Mouse (Mus musculus) MEL-GATA-1-ER (cell line): ENCODE data around the gene Ripk4.

Experiments used
- DNase-seq: peaks from one replicate; pipeline ENCODE4 v3.0.0-alpha.2; 2012; ENCODE audit warnings: low read depth; ENCODE audit errors: extremely low read depth

Ripk4 gene

DNA sequence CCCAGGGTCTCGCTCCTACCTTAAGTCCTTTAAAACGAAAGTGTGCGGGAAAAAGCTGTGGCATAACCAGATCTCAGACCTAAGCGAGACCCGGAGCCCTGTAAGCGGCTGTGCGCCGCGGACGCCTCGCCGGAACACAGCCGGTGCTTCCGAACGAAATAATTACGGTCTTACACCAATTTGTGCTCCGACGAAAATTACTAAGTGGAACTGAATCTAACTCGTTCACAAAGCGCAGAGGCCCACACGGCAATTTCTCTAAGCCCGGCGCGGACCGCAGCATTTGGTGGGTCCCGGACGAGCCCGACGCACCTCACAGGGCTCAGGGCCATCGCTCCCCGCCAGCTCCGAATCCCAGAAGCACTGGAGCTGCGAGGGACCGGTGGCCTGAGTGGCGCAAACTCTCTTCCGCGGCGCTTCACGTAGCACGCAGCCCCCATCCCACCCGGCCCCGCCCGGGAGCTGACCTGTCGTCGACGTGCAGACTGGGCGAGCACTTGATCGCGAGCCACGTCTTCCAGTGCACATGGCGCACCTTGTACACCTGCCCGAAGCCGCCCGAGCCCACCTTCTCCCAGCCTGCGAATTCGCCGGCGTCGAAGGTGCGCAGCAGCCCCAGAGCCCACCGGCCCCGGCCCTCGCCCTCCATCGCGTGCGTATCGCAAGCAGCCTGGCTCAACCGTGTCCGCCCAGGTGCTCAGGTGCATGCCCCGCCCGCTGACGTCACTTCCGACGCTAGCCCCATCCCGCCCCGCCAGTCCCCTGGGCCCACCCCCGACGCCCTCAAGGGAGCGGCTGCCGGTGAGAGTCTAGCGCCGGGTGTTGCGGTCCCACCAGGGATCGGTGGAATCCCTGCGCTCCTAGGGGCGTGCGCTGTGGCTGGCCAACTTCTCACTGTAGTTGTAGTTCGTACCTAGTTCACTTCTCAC, at the start of gene Ripk4:
Gene Ripk4, minus strand, starts transcription at position 727 of the 929 bp plus-strand sequence.
- no peak for DNase-seq

DNA sequence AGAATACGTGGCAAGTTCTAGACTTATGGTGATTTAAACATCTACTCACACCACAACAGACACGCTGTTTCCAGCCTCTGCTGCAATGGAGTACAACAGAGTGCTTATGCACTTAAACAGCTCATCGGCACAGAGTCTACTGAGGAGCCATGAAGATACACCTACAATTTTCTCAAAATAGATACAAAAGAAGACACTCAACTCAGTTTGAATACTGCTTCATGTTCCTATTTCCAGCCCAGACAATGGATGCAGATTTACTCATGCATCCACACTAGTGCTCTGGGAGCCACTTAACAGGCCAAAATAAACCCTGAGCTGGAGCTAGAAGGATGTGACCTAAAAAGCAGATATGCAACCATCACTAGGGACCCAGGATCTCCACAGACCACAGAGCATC, 45.3 kb upstream of the Ripk4 start:
- DNase-seq: no peak

DNA sequence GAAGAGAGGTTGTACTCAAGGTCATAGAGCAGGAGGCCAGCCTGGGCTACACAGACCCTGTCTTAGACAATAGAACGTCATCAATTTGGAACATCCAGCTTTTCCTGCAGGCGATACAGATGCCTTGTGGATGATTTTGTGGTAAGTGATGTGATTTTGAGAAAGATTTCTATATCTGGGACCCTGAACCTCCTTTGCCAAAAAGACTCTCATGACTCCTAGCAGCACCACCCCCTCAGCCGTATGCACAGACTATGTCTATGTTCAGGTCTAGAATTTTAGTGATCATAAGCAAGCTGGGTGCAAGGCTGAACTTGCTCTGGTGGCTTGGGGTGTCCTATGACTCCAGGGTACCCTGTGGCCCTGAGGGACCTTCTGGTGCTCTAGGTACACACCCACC, 42.1 kb upstream of the Ripk4 start:
- no peak for DNase-seq

DNA sequence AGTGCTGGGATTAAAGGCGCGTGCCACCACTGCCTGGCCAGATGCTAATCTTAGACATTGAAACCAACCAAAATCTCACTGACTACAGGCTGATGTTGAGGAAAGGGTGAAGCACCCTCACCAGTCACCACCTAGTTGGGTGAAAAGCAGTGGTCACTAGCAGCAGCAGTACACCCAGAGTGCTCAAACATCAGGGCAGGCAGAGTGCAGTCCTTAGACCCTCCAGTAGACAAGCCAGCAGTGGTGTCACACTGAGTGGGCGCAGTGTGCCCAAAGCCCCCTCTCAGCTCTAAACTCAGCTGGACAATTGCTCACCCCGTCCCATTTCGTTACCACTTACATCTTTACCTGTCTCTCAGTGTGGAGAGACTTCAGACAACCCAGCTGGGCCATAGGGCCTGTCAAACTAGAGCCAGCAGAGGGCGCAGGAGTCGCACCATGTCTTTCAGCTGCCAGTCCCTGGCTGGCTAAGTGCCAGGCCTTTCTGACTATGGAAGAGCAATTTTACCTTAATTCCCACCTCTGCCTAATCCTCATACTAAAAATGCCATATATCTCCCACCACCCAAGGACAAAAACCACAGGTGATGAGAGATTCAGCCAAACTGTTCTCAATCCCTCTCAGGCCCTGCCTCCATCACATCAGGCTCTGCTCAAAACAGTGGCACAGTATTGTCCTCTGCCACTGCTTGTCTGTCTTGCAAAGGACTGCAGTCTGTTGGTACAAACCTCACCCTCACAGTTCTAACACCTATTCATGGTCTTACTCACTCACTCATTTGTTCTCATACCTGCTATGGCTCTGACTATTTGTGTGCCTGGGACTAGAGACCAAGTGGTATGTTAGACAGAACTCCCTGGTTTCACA, 41.3 kb upstream of the Ripk4 start:
- peak; percentile 21 for DNase-seq

DNA sequence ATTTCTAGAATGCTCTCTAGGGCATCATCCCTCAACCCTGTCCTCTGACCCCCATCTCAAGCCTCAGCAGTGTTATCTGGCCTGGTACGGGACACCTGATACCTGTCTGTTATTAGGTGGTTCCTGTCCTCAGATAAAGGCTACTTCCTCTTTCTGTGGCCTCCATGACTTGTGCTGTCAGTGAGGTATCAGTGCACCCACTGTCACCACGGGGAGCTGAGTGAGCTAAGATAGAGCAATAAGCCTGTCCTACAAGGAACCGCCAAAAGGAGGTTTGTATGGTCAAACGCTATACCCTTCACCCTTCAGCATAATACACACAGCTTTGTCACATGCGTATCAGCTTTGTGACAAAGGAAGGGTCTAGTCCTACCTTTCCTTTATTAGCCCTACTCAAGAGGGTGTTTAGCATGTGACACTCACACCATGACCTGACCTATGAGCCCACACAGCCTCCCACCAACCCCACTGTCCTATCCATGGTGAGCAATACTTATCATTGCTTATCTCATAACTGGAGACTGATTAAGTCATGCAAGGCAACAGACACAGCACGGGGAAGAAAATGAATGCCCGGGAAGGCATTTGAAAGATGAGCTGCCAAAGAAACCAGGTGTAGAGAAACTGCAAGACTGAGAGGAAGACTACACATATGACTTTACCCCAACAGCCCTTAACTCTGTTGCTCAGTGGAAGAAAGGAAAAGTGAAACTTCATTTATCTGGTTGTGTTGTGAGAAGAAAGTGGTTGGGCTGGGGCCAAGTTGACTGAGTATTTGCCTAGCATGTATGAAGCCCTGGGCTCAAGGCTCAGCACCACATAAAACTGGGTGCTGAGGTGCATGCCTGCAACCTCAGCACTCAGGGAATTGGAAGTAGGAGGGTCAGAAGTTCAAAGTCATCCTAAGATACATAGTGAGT, 34.6 kb upstream of the Ripk4 start:
- DNase-seq: peak; percentile 86

DNA sequence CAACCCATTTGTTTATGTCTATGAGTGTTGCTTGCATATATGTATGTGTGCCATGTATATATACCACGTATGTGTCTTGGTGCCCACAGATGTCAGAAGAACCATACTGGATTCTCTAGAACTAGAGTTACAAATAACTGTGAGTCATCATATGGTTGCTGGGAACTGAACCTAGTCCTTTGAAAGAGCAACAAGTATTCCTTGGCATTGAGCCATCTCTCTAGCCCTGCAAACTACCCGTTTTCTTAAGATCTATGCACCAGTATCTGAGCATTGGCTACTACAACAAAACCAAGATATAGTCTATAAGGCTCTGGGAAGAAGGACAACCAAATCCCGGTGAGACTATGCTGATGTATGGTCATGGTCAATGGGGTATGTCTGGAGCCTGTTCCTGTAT, 33.6 kb upstream of the Ripk4 start:
- peak; percentile 38 for DNase-seq

DNA sequence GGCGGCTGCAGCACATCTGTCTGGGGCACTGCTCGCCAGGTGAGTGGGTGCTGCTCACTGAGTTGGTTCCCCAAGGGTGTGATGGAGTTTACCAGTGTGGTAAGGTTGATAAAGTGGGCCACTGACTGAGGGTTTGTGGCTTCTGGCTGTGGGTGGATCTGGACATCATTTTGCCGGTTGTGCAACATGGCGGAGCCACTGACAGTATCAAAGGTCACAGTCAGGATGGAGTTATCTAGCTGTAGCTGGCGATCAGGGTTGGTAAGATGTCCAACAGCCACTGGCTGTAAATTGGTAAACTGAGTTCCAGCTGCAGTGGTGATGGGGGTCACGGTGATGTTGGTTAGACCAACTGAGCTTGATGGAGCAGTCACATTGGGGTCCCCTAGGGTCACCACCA, 30.7 kb upstream of the Ripk4 start:
- DNase-seq: no peak

DNA sequence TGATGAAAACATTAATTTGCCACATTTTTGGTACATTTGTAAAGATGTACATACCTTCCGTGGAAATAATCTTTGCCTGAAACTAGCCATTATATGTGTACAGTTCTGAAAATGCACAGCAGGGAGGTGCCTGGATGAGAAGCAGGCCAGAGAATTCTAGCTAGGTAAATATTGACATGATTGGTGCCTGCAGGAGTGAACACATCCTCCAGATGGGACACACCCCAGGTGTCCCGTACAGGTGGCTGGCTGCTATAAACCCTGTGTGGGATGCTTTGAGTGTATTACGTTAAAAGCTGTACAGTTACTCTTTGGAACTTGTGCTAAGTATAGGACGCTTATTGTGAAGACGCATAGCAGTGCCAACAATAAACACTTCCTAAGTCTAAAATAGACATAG, 19.5 kb upstream of the Ripk4 start:
- DNase-seq: no peak

DNA sequence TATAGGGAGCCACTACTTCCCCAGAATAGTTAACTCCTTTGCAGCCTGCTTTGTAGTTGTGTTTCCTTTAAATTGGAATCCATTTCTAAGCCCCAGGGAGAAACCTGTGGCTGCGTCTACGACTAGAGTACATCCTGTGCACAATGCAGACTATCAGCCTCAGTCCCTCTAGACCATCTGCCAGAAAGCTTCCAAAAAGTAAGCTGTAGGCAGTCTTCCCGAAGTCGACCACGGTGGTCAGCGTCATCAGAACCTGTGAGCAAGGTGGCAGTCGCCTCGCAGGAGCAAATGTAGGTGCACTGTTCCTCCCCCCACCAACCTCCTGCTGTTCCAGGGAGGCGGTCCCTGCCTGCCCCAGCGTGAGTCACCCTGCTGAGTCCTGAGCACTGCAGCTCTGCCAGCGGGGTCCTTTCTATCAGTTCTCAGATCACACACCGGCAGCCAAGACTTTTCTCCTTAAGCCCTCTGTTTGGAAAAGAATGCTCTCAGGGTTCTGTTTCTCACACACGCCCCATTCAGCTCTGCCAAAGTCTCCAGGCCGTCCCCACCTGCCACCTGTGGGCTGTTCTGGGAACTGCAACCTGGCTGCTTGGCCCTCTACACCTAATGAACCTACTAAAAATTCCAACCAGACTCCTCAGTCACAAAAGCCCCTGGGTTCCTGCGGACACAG, 14.9 kb upstream of the Ripk4 start:
- peak; percentile 33 for DNase-seq

DNA sequence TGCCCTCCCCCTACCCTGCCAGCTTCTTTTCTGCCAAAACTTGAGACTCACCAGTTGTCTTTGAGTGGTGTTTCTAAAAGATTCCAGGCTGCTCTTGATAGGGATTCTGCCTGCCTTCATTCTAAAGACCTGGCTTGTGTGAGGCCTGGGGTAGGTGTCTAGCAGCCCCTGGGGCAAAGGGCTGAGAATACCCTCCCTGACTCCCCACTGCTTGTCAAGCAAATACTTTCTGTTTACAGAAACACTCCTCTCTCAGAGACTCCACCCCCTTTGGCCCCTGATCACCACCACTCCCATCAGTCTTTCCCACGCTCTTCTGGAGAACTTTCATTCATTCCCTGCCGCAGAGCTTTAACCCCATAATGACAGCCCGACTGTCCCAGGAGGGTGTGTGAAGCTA, 2.9 kb upstream of the Ripk4 start:
- DNase-seq: no peak

DNA sequence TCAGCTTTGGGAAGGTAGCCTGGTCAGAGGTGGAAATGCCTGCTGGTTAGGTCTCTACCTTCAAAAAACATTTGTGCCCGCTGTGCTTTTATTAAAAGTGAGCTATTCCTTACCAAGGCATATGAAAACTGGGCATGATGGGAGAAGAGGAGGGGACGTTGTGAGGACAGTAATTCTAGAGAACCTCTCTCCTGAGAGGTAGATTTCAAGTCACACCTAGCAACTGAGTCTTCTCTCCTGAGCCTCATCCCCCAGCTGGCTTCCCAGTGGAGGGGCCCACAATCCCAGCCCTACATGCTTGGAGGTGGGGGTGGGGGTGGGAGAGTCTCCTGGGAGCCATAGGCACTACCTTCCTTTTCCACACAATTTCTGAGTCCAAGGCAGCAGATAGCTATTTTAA, 1.0 kb upstream of the Ripk4 start:
- no peak for DNase-seq

DNA sequence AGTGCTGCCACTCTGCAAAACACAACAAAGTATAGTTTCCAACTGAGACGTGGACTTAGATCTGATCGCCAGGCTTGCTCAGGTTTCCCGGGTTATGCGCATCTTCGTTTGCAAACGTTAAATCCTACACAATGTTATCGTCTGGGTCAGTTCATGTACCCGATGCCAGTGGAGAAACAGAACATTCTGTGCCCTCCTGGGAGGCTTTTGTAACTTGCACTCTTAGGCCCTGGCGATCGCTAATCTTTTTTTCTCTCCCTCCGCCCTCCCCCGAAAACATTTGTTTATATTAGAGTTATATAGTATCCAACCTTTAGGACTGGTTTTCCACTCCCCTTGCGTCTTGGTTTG, 378 bp upstream of the Ripk4 start:
- DNase-seq: no peak

DNA sequence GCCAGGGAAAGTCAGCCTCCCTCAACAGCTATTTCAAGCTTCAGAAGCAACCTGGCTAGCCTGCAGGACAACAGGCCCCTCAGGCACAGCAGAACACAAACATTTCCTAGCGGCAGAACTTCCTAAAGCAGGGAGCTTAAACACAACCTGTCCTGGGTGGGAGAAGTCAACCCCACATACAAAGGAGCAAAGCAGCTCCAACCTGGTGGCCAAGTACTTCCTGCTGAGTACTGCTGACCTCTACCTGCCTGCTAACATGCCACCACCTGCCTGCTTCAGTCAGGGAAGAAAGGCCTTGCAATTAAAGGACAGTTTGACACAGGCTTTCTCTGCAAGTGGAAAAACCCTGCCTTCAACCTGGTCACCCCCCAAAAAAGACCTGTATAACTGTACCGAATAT, 1.8 kb downstream of the Ripk4 start:
- no peak for DNase-seq

DNA sequence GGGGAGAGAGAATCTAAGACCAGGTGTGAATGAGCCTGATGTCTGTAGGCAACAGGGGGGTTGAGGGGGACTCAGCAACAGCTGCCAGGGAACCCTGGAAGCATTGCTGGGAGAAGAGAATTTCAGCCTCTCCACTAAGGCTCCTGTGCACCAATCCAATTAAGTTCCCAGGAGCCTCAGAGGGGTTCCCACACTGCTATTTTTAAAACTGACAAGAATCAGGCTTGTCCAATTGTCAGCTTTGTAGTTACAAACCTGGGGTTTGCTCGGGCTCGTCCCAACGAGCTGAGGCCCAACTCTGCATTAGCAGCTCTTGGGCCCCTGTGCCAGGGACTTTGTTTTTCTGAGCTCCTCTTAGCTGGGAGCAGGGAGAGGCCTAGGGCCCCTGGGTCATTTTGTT, 3.9 kb downstream of the Ripk4 start:
- DNase-seq: no peak

DNA sequence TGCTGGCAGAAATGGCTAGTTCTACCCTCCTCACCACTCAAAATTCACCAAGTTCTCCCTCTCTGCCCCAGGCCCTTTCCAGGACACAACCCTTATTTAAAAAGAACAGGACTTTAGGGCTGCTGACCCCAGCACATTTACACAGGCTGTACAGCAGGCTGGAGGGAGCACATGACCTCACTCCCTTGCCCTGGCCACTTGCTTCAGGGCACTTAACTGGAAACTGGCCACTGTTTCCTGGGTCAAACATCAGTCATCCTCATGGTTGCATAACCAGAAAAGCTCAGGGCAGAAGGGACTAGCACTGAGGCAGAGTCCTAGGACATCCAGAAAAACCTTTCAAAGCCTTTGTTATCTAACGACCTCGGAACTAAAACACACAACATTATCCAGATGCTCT, 5.3 kb downstream of the Ripk4 start:
- no peak for DNase-seq

DNA sequence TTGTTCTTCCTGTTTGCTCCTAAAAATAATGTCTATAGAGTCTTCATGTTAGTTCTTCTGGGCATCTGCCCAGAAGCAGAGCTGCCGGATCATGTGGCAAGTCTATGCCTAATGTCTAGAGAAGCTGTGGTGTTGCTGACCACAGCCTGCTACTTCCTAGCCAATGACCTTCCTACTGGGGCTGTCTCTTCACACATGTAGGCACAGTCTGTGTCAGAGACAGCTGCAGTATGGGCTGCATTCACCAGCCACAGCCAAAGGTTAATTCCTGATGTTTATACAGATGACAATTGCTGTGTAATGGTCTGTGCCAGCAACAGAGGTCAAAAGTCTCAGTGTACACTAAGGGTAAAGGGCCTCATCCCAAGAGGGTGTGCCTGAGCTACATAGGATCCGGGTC, 7.1 kb downstream of the Ripk4 start:
- no peak for DNase-seq

DNA sequence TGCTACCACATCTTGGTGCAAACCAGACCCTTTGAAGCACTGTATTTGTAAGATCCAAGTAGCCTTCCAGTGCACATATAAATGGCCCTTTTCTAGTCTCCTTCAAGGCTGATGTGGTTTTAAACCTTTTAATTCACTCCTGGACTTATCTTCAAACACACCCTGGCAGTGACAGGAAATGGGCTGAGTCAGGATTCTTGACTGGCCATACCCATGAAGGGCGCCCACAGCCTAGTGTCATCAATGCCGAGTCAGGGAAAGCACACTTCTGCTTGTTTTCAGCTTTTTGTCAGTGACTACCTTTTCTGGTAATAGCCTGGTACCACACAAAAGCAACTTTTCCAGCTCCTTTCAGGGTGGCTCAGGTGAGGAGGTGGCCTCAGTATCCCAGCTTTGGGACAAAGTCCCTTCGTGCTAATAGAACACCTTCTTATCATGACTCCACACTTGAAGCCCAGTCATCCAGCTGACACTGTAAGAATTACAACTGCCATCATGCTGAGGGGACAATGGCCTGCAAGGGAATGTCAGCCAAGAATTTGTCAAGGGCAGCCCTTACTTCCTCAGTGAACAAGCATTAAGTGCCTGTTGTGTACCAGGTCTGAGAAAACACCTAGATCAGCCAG, 11.2 kb downstream of the Ripk4 start:
- DNase-seq: peak; percentile 16

DNA sequence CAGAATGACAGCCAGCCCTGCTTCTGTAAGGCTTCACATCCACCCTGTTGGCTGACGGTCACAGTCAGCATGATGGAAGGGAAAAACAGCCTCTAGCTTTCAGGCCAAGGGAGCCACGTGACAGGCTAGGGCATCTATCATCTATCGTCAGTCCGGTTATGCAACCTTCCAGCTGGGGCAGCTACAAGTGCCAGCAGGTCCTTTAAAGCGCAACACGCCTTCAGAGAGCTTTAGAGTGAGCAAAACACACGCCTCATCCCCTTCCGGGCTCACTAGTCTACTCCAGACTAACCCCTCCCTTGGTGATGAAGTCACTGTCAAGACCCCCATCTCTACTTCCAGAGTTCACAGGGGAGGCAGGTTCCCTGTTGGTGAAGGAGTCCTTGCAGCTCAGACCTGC, 11.7 kb downstream of the Ripk4 start:
- DNase-seq: no peak

DNA sequence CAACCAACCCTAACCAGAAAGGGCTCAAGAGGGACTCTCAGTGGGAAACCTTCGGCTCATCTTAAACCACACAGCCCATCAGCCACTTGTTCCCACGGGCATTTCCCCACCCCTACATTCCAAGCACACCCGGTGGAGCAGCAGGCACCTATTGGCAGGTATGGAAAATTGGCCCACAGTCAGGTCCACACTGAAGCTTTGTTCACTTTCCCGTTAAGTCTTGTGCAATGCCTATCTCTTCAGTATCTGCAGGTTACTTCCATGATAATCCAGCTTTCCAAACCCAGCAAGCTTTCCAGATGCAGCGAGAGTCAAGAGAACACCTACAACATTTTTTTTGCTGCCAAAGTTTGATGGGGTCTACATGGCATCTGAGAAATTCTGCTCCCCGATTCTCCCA, 15.2 kb downstream of the Ripk4 start:
- no peak for DNase-seq

DNA sequence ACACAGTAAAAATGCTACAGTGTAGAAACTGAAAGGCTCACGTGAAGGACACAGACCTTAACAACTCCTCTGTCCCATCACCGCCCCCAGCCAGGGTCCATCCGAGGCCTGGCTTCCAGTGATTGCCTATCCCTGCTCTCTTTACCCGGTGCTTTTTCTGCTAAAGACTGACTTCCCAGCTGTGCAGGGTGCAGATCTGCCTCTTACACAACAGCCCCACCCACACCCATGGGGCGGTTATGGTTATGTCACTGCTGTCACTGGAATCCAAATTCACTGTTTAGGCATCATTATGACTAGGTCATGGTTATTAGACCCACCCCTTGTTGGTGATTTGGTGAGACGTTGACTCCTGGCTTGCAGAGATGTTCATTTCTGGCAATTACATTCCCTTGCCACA, 25.6 kb downstream of the Ripk4 start:
- no peak for DNase-seq

DNA sequence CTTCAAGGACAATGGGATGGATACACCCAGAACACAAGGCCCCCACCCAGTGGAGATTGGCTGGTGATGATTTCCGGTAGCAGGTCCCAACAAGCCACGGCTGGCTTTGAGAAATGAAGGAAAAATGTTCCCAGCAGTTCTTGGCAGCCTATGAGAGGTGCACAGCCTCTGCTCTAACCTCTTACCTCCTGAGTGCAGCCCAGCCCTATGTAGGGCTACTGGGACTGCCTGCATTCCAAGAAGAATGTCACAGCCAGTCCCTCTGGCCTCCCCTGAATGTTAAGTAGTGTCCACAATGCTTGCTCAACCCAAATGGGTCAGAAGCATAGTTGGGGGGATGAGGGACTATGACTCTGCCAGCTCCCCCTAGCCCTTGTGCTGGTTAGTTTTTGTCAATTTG, 27.0 kb downstream of the Ripk4 start:
- no peak for DNase-seq
